Mouse (Mus musculus) spleen, postnatal 36 days (tissue): ENCODE results near the gene Syndig1l.

Experiments
- DNase-seq, 2 experiments: peaks; one replicate each; pipeline ENCODE4 v3.0.0; 2022; ENCODE audit warnings: low spot score in 2 of 2, mixed read lengths in 1 of 2

The Syndig1l gene

GRCm38 (mm10) chr12:84674666-84675526 lies 23.7 kb downstream of the Syndig1l start:
- DNase-seq, result peak; percentile 39 to 41

- DNase-seq, result no peak
Observed at GRCm38 (mm10) chr12:84671646-84672045, 27.0 kb downstream of the Syndig1l start.

GRCm38 (mm10) chr12:84670555-84670954 lies 28.1 kb downstream of the Syndig1l start:
- DNase-seq, result no peak

- peak; percentile 26 to 34 for DNase-seq
Observed at GRCm38 (mm10) chr12:84653912-84654311, 44.7 kb downstream of the Syndig1l start.

- DNase-seq, result no peak
Observed at GRCm38 (mm10) chr12:84650234-84650633, 48.4 kb downstream of the Syndig1l start.

- DNase-seq, result no peak
Observed at GRCm38 (mm10) chr12:84640654-84641053, 58.0 kb downstream of the Syndig1l start, which contains the start of gene Vrtn. TSS of gene Vrtn (plus strand) at chr12:84641019.

GRCm38 (mm10) chr12:84640253-84640652 lies 58.4 kb downstream of the Syndig1l start:
- no peak for DNase-seq

GRCm38 (mm10) chr12:84631867-84632266 lies 66.8 kb downstream of the Syndig1l start:
- no peak for DNase-seq
